Mouse (Mus musculus) embryonic facial prominence, embryonic 10.5 days (tissue): ENCODE data around the gene Gfpt1. TPM values are rescaled to one million over a fixed set of nuclear protein-coding genes. Genes with fewer than 3 reads are reported as not detected.

Experiments
- DNase-seq: peaks from one replicate; pipeline ENCODE4 v3.0.0-alpha.2; 2017; ENCODE audit warnings: low spot score
- H3K27ac ChIP-seq: fragments of 300-500 bp; sonication (generic); replicated peaks from 2 replicates; pipeline ENCODE4 v1.5.1; 2016; ENCODE audit warnings: mild to moderate bottlenecking
- H3K27me3 ChIP-seq: fragments of 300-500 bp; sonication (generic); replicated peaks from 2 replicates; pipeline ENCODE4 v1.6.1; 2016; ENCODE audit warnings: low read depth, mild to moderate bottlenecking; ENCODE audit not compliant: poor library complexity, severe bottlenecking
- H3K36me3 ChIP-seq: fragments of 300-500 bp; sonication (generic); replicated peaks from 2 replicates; pipeline ENCODE4 v1.6.1; 2016; ENCODE audit warnings: mild to moderate bottlenecking, moderate library complexity
- H3K4me1 ChIP-seq: fragments of 300-500 bp; sonication (generic); 2 replicates; pipeline ENCODE4 v1.6.1; 2016
- H3K4me3 ChIP-seq: fragments of 300-500 bp; sonication (generic); 2 replicates; pipeline ENCODE4 v1.5.1; 2016; ENCODE audit warnings: mild to moderate bottlenecking, moderate library complexity
- H3K9me3 ChIP-seq: fragments of 300-500 bp; sonication (generic); 2 replicates; pipeline ENCODE4 v1.6.1; 2016; ENCODE audit warnings: mild to moderate bottlenecking
- WGBS: fragments of 180-500 bp; shearing (Covaris S2); methylation state at CpG from one replicate; pipeline ENCODE4 v1.1.7; 2016; 5-methylcytosine and 5-hydroxymethylcytosine counted together
- polyA plus RNA-seq: library from polyadenylated mRNA; unstranded; fragments of >200 nt; fragmentation: Nextera tagmentation; extraction: Ambion mirVana; gene quantifications from 2 replicates; pipeline ENCODE4 v1.2.1, GENCODE M21; 2016

Gene Gfpt1
- polyA plus RNA-seq, 1 experiment from 2014 or later = 17.0 TPM

DNA sequence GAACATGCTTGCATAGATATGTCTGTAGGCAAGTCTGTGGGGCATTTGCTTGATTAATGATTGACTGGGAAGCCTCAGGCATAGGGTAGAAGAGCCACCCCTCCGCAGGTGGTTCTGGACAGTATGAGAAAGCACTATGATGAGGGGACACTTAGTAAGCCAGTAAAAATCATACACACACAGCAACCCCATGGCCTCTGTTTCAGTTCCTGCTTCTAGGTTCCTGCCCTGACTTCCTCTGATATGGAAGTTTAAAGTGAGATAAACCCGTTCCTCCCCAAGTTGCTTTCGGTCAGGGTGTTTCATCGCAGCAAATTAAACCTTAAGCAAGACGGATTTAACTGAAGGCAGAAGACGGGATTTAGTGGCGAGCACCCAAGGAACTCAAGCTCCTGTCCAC, 88.0 kb downstream of the Gfpt1 start:
- no peak for DNase-seq
- no peak overlapping the region for H3K4me3 ChIP-seq
- whole genome bisulfite sequencing = 96% methylated on average over 7 of the region's 7 CpGs
- H3K27me3 ChIP-seq = no peaks in the 10 kb centered on the region
- peaks cover 5% of the 10 kb centered on the region; the same call in 1 of the 2 replicates for H3K9me3 ChIP-seq
- peaks cover 23% of the 10 kb centered on the region for H3K4me1 ChIP-seq
- H3K36me3 ChIP-seq = peaks cover 13% of the 10 kb centered on the region
- no peak overlapping the region for H3K27ac ChIP-seq

DNA sequence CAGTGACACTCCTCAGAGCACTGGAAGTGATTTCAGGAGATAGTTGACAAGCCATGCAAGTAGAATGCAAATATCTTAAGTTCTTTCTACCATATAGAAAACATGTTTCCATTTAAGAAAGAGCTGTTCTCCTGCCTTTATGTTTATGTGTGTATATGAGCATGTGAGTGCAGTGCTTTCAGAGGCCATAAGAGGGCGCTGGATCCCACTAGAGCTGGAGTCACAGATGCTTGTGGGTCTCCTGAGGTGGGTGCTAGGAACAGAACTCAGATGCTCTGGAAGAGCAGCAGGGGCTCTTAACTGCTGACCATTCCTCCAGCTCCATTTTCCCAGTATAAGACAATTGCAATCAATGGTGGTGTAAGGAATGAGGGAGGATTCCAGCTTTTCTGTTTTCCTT, 88.4 kb downstream of the Gfpt1 start:
- H3K27ac ChIP-seq = no peak overlapping the region
- 65% methylated on average over 1 of the region's 1 CpGs for WGBS
- H3K9me3 ChIP-seq = peaks cover 5% of the 10 kb centered on the region; the same call in 1 of the 2 replicates
- DNase-seq = no peak
- H3K4me1 ChIP-seq = peaks cover 19% of the 10 kb centered on the region
- no peaks in the 10 kb centered on the region for H3K27me3 ChIP-seq
- H3K4me3 ChIP-seq = no peak overlapping the region
- peaks cover 17% of the 10 kb centered on the region for H3K36me3 ChIP-seq

DNA sequence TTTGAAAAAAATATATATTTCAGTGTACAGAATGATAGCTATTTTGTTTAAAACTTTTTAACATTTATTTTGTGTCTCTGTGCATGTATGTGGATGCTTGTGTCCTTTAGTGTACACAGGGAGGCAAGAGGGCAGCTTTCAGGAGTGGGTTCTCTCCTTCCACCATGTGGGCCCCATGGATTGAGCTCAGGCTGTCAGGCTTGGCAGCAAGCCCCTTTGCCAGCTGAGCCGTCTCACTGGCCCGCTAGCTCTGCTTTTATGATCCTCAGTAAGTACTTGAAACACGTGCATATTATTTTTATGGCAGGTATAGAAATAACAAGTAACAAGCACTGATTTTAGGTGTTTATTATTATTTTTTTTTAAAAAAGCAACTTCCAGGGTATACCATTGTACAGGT, 90.9 kb downstream of the Gfpt1 start:
- Histone ChIP-seq H3K4me1 (0 out of 2 replicates have a peak, but pooled peaks cover 2% of the 10 kb centered on the region), H3K27me3 (no peaks in the 10 kb centered on the region), H3K4me3 (no peak overlapping the region), H3K36me3 (peaks cover 28% of the 10 kb centered on the region), H3K27ac (no peak overlapping the region), H3K9me3 (peaks cover 5% of the 10 kb centered on the region; the same call in 1 of the 2 replicates)
- 95% methylated on average over 3 of the region's 3 CpGs for WGBS
- no peak for DNase-seq

DNA sequence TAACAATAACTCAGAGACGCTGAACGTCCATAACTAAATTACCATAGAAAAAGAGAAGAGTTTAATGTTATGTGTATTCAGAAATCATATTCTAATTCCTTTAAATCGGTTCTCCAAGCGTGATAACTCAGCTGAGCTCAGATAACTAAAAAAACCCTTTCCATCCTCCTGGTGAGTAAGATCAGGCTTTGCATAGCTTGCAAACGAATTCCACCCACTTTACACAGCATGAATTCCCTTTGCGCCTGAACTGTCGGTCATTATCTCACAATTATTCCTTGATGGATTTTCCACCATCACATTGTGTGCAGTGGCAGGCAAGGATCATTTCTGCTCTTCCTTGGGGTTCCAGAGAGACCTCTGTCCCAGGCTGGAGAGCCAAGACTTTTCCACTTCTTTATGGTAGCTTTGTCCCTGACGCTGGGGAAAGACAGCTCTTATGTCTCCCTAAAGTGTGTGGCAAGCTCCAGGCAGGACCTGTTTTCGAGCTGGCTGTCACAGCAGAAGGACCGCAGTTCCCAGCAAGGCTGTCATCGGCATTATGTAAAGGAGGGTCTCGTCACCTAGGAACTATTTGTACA, 91.4 kb downstream of the Gfpt1 start:
- 82% methylated on average over 12 of the region's 12 CpGs for WGBS

DNA sequence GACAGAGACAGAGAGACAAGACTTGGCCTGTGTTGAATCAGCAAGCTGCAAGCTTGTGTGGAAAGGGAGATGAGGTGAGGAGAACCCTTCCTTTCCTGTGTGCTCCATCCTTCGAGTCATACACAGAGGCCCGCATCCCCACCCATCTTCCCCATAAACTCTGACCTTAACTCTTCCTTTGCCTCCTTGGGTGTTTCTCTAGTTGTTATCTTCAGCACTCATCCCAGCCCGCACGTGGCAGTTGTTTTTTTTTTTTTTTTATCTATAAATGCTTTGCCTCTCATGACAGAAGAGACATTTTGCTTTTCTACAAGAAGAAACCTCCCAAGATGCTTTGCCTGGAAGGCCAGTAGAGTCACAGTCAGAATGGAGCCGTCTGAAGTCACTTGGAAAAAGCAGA, 95.8 kb downstream of the Gfpt1 start:
- no peaks in the 10 kb centered on the region for H3K9me3 ChIP-seq
- no peaks in the 10 kb centered on the region for H3K27me3 ChIP-seq
- WGBS = 86% methylated on average over 5 of the region's 5 CpGs
- H3K4me1 ChIP-seq = peaks cover 11% of the 10 kb centered on the region
- H3K36me3 ChIP-seq = peaks cover 28% of the 10 kb centered on the region
- no peak for DNase-seq
- no peak overlapping the region for H3K4me3 ChIP-seq
- H3K27ac ChIP-seq = no peak overlapping the region

More for the DNA sequence above, 91.4 kb downstream of the Gfpt1 start:
- Histone ChIP-seq H3K27me3 (no peaks in the 10 kb centered on the region), H3K9me3 (peaks cover 5% of the 10 kb centered on the region; the same call in 1 of the 2 replicates), H3K4me3 (no peak overlapping the region), H3K36me3 (peaks cover 28% of the 10 kb centered on the region), H3K4me1 (0 out of 2 replicates have a peak, but pooled peaks cover 2% of the 10 kb centered on the region), H3K27ac (no peak overlapping the region)
- no peak for DNase-seq

DNA sequence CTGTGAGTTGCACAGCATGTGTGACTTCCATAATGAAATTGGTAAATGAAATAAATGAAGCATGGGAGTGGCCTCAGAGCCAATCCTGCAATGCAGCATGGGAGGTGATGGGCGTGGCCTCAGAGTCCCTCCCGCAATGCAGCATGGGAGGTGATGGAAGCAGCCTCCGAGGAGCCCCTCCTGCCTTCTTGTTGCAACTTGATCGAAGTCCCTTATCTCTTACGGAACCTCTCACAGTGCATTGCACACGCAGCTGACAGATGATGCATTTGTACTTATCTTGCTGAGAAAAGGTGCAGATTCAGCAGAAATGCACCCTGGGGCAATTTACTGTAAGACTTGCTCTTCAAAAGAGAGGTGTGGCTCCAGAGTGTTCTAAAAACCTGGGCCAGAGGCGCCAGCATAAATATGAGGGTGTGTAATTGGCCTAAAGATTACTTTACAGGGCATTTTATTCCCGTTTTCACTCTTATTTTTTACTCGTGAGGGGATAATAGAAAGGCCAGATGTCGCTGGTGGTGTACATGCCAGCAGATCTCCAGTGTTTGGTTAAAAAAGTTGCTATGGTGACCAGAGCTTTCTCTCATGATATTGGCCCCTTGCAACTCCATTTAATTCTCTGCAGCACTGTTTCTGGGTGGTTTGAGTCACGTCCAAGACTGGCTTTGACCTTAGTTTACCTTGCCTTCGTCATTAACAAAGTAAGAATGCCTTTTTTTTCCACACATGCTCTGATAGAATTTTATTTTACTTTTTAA, 97.3 kb downstream of the Gfpt1 start:
- Histone ChIP-seq H3K27ac (no peak overlapping the region), H3K4me3 (no peak overlapping the region), H3K27me3 (no peaks in the 10 kb centered on the region), H3K36me3 (peaks cover 21% of the 10 kb centered on the region), H3K9me3 (no peaks in the 10 kb centered on the region), H3K4me1 (peaks cover 10% of the 10 kb centered on the region)
- WGBS = 87% methylated on average over 12 of the region's 12 CpGs
- DNase-seq = no peak

Other genes starting within 250 kb of the Gfpt1 start
- 6.8 and 7.0 TPM in 2 replicates for gene Anxa4, start 249.3 kb upstream of the Gfpt1 start, polyA plus RNA-seq
- gene Aak1, start 193.3 kb upstream of the Gfpt1 start, polyA plus RNA-seq = 11.3 and 13.3 TPM in 2 replicates
- gene Nfu1, start 33.6 kb upstream of the Gfpt1 start, polyA plus RNA-seq = 103 and 104 TPM in 2 replicates
- gene D6Ertd527e, start 61.9 kb downstream of the Gfpt1 start, polyA plus RNA-seq = 0.12 TPM in 1 of 2 replicates, not detected in the other